Mouse (Mus musculus) retina, embryonic 14.5 days (tissue): ENCODE measurements around the gene Hes5.

Source experiments
- DNase-seq: peaks from one replicate; pipeline ENCODE4 v3.0.0-alpha.2; 2015; ENCODE audit warnings: low spot score

The Hes5 gene

DNA sequence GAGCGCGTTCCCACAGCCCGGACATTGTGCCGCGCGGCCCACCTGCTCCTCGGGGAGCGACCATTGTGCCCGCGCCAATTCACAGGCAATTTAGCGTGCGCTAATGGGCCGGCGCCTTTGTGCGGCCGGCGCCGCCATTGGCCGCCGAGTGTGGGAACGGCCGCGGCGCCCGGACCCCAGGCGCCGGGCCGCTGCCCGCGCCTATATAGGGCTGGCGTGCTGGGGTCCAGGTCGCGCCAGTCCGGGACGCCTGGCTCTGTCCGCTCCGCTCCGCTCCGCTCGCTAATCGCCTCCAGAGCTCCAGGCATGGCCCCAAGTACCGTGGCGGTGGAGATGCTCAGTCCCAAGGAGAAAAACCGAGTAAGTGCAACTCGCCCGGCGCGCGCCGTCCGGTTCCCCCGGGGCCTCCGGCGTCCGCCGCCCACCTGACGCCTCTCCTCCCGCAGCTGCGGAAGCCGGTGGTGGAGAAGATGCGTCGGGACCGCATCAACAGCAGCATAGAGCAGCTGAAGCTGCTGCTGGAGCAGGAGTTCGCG, at the start of gene Hes5:
Gene Hes5, plus strand, starts transcription at position 234 of the 536 bp plus-strand sequence.
- peak; percentile 96 for DNase-seq

- no peak for DNase-seq
Measured at GRCm38 (mm10) chr4:154911644-154912043, 49.1 kb upstream of the Hes5 start.

DNA sequence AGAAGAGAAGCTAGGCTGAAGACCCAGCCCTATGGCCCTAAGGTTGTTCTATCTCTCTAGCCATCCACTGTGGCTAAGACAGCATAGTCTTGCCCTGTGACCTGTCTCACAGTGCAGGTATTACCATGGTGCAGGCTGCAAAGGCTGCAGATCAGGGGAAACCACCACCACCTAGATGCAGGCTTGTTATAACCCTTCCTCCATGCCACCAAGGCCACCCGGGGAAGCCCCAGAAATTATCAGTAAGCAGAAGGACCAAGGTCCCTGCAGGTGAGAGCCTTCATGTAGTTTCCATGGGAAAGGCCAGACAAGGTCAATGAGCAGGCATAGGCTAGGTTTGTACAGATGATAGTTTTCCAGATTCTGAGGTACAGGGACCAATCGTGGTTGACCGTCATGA, 46.9 kb upstream of the Hes5 start:
- DNase-seq: no peak

DNA sequence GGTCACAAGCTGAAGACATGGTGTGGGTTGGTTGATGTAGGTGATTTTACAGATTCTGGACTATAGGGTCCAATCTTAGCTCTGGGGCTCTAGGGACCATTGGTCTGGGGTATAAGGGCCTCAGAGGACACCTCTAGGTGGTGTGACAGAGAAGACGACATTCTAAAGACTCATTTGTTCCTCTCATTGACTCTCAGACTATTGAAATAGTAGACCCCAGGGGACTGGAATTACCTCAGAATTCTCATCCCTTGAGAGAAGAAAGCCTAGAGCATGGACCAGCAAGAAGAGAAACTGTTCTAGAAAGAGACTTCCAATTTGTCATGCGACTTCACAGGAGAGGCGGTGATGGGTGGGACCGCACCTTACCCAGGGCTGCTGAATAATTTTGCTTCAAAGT, 46.5 kb upstream of the Hes5 start:
- no peak for DNase-seq

- no peak for DNase-seq
Measured at GRCm38 (mm10) chr4:154914707-154915106, 46.0 kb upstream of the Hes5 start.

DNA sequence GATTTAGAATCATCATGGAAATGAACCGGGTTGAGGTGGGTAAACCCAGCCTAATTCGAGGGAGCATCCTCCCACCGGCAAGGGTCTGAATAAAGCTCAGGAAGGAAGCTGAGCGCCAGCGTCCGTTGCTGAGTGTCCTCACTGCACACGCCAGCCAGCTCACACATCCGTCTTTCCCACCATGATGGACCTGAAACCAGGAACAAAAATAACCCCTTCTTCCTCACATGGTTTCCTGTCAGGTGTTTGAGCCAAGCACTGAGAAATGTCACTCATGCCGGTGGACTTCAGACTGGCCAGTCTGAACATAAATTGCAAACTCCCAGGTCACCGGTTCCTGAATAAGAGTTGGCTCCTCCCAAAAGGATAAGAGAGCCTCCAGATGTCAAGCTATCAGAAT, 45.4 kb upstream of the Hes5 start:
- DNase-seq: no peak

DNA sequence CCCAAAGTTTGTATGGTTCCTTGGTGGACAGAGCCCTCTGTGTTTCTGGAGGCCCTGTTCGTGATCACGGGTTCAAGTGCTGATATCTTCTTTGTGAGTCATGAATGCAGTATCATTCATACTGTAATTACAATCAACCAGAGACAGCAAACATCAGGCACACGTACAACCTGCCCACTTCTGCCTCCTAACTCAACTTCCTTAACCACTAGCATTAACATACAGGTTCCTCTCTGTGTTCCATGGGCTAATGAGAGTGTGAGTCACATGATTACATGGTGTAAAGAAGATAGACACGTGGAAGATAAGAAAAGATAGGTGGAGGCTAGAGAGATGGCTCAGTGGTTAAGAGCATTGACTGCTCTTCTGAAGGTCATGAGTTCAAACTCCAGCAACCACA, 44.1 kb upstream of the Hes5 start:
- DNase-seq: no peak

GRCm38 (mm10) chr4:154922291-154922690, 38.4 kb upstream of the Hes5 start:
- DNase-seq: no peak

DNA sequence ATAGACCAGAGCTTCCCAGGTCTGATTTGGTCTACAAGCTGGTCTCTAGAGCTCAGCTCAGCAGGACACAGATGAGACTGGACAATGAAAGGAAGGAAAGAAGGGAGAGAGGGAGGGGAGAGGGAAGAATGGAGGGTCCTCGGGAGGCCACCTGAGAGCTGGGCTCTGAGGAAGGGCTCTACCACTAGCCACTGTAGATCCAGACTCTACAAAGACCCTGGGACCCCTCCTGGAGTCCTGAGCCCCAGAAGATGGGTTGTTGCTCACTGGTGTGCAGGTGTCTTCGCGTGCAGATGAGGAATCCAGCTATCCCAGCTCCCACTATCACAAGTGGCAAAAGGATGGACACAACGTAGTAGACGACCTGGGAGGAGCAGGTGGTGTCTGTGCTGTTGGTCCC, 37.8 kb upstream of the Hes5 start:
- no peak for DNase-seq

DNA sequence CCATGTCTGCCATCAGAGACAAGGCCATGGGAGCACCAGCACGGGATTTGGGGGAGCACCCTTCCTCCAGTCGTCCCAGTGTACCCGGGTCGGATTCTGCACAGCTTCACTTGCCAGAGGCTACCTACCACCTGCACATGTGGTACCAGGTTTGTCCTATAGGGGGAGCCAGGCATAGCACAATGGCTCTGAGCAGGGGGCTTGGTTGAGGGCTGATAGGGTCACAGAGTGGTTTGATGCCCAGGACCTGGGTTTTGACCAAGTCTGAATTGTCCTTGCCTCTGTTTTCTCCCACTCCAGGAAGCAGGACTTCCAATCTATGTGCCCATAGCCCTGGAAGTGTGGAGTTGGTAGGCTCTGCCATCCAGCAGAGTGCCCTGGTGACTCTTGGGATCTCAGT, 35.3 kb upstream of the Hes5 start:
- DNase-seq: peak; percentile 47

- no peak for DNase-seq
Measured at GRCm38 (mm10) chr4:154926969-154927898, 33.5 kb upstream of the Hes5 start.

DNA sequence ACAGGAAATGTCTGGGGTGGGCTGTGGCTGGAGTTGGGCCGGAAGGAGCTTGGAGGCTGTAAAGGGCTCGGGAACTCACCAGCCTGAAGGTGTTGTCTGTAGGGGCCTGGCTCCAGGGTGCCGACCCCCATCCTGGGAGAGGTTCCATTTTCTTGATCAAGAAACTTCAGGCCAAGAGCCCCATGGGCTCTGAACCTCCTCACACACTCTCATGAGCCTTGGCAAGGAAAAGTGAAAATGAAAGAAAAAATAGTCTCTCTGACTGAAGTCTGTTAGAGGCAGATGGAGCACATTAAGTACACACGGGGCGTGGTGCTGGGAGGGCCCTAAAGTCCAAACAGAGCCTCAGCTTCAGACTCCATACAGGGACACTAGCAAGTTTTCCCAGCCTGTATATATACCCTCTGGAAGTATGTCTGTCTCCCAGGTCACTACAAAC, 32.8 kb upstream of the Hes5 start:
- no peak for DNase-seq

DNA sequence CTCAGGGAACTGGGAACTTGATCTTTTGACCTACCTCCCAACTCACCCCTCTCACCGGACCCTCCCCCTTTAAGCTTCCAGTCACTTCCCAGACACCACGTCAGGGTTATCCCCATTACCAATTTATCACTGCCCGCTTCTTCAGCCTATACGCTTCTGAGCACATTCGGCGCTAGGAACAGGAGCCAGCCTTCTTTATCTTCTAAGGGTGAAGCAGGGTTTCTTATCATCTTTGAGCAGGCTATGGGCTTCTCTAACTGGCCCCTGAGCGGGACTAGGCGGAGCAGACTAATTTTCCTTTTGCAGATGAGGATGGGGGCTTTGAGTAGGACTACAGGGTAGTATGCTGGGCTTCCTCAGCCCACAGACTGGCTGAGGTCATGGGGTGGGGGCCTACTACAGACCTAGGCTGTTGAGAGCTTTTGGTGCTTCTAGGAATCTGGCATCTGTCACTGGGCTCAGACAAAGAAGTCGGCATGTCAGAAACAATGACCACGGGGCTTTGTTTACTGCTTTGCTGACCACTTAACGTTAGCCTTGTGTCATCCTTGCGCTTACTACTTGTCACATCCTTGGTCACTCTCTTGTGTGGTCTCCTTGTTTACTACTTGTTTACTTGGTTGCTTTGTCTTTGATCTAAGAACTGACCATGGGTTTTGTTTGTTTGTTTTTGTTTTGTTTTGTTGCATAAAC, 32.2 kb upstream of the Hes5 start, which contains the start of gene Tnfrsf14:
Gene Tnfrsf14, minus strand, starts transcription at position 169 of the 693 bp plus-strand sequence.
- no peak for DNase-seq

DNA sequence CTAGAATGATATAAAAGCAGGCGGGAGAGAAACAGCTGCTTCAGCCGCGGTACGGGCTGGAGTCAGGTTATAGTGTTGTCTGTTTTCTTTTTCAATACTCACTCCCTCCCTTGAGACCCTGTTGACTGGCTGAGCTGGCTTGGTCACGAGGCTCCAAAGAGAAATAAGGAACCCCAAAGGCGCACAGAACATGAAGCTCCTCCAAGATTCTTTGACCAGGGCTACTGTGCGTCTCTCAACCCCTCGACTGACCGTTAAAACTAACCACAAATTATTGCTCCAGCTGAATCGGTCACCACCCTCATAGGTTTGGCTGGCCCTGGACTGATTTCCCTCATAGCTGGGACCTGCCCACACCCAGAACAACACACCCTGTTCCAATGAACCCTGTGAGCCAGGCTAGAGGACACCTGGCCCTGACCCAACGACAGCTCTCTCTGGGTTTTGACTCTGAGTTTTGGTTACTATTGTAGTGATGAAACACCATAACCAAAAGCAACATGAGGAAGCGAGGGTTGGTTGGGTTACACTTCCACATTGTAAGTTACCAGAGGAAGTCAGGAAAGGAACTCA, 31.5 kb upstream of the Hes5 start:
- DNase-seq: no peak

- DNase-seq: no peak
Measured at GRCm38 (mm10) chr4:154933306-154933907, 27.3 kb upstream of the Hes5 start.

DNA sequence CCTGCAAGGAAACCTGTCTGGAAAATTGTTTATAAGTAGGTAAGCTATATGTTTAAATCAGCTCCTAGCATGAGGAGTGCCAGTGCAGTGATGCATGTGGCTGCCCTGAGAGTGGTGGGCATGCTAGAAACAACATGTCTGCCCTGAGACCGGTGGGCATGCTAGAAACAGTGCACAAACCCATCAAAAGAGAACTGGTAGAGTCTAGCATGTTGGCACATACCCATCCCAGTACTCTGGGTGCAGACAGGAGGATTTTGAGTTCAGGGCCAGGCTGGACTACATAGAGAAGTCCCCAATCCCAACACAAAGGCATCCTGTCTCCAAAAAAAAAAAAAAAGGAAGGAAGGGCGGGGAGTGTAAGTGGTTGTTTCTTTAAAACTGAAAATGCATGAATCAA, 25.9 kb upstream of the Hes5 start:
- no peak for DNase-seq

GRCm38 (mm10) chr4:154935788-154936187, 24.9 kb upstream of the Hes5 start:
- no peak for DNase-seq

GRCm38 (mm10) chr4:154936542-154937255, 24.0 kb upstream of the Hes5 start:
- no peak for DNase-seq

GRCm38 (mm10) chr4:154937746-154938145, 23.0 kb upstream of the Hes5 start:
- no peak for DNase-seq

GRCm38 (mm10) chr4:154940156-154940555, 20.6 kb upstream of the Hes5 start:
- DNase-seq: no peak

DNA sequence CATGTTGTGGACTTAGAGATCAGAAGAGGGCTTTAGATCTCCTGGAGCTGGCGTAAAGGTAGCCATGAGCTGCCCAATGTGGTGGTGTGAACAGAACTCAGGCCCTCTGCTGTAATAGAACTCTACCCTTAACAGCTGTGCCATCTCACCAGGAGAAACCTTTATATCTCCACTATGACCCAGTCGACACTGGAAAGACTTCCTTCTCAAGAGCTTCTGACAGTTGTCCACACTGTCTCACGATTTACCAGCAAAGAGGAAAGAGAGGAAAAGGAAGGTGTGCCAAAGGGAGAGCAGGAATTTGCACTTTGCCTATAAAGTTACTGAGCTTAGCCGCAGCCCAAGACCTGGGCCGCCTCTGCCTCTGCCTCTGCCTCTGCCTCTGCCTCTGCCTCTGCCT, 18.9 kb upstream of the Hes5 start:
- DNase-seq: no peak
